Mouse (Mus musculus) cerebellum, adult 2 months (tissue): ENCODE measurements around the gene Shc1. TPM values are rescaled to one million over a fixed set of nuclear protein-coding genes. Genes with fewer than 3 reads are reported as not detected.
A peak's percentile ranks its signal among the peaks of the same experiment; 100 is the strongest.

Experiments
- DNase-seq, 2 experiments: peaks; one replicate each; pipeline ENCODE4 v3.0.0; 2021
- H3K27ac ChIP-seq: fragments of 200-500 bp; 2 replicates; pipeline ENCODE4 v1.5.1; 2012; ENCODE audit warnings: low read length, control low read depth, inconsistent platforms; ENCODE audit not compliant: insufficient read depth
- H3K27me3 ChIP-seq: fragments of 200-500 bp; 2 replicates; pipeline ENCODE4 v1.6.1; 2012; ENCODE audit warnings: inconsistent platforms, mild to moderate bottlenecking, low read length, moderate library complexity; ENCODE audit not compliant: control insufficient read depth, insufficient read depth
- H3K4me1 ChIP-seq: fragments of 200-500 bp; 2 replicates; pipeline ENCODE4 v1.6.1; 2011; ENCODE audit warnings: low read length; ENCODE audit not compliant: control insufficient read depth, insufficient read depth
- H3K4me3 ChIP-seq: fragments of 200-500 bp; replicated peaks from 2 replicates; pipeline ENCODE3; 2011; ENCODE audit warnings: mild to moderate bottlenecking, low read depth, low read length, control low read depth; ENCODE audit not compliant: insufficient read depth
- CTCF ChIP-seq: fragments of 200-500 bp; IDR thresholded peaks from 2 replicates; pipeline ENCODE4 v1.5.1; 2011; ENCODE audit warnings: low read depth, mild to moderate bottlenecking, control low read depth, low read length, moderate library complexity, borderline replicate concordance; ENCODE audit not compliant: insufficient read depth
- POLR2A ChIP-seq: fragments of 200-500 bp; IDR thresholded peaks from 2 replicates; pipeline ENCODE4 v1.6.1; 2011; ENCODE audit warnings: low read length, control low read depth, borderline replicate concordance; ENCODE audit not compliant: insufficient read depth
- WGBS: fragments of 180-500 bp; shearing (Covaris S2); methylation state at CpG from one replicate; pipeline ENCODE4 v1.1.7; 2018; 5-methylcytosine and 5-hydroxymethylcytosine counted together
- polyA plus RNA-seq: library from polyadenylated mRNA; depleted of rRNA; stranded (reverse); fragments of >200 nt; gene quantifications from 2 replicates; pipeline ENCODE4 v1.2.3, GENCODE M21; 2012

The Shc1 gene
- polyA plus RNA-seq, 1 experiment, result 15.9 TPM

- Histone ChIP-seq H3K27me3 (no peaks in the 10 kb centered on the region), H3K4me1 (peaks cover 4% of the 10 kb centered on the region; the same call in 1 of the 2 replicates), H3K4me3 (no peak overlapping the region), H3K27ac (no peak overlapping the region)
- TF ChIP-seq CTCF (no peak), POLR2A (no peak)
- DNase-seq, result no peak
- 54% methylated on average over 13 of the region's 13 CpGs for WGBS
Observed at GRCm38 (mm10) chr3:89448720-89449537, 30.7 kb downstream of the Shc1 start.

GRCm38 (mm10) chr3:89449541-89449940, 31.3 kb downstream of the Shc1 start:
- Histone ChIP-seq H3K4me1 (peaks cover 4% of the 10 kb centered on the region; the same call in 1 of the 2 replicates), H3K4me3 (no peak overlapping the region), H3K27ac (no peak overlapping the region), H3K27me3 (no peaks in the 10 kb centered on the region)
- TF ChIP-seq POLR2A (no peak), CTCF (peak; percentile 90)
- DNase-seq, result peak; percentile 65 to 76
- WGBS, result 22% methylated on average over 7 of the region's 7 CpGs

GRCm38 (mm10) chr3:89451916-89452315, 33.7 kb downstream of the Shc1 start:
- H3K4me3 ChIP-seq, result no peak overlapping the region
- H3K4me1 ChIP-seq, result peaks cover 4% of the 10 kb centered on the region; the same call in 1 of the 2 replicates
- no peak for DNase-seq
- H3K27ac ChIP-seq, result no peak overlapping the region
- no peak for TF ChIP-seq CTCF
- 97% methylated on average over 1 of the region's 1 CpGs for WGBS
- no peaks in the 10 kb centered on the region for H3K27me3 ChIP-seq

- H3K27me3 ChIP-seq, result no peaks in the 10 kb centered on the region
- no peak within 1 kb of the TSS for H3K27ac ChIP-seq
- H3K4me3 ChIP-seq, result no peak within 1 kb of the TSS
- WGBS, result 63% methylated on average over 10 of the region's 10 CpGs
- no peak for TF ChIP-seq POLR2A
- no peak for TF ChIP-seq CTCF
- DNase-seq, result no peak
- no peaks in the 10 kb centered on the region for H3K4me1 ChIP-seq
Observed at GRCm38 (mm10) chr3:89454401-89455177, 36.3 kb downstream of the Shc1 start, which contains the start of gene Pmvk. TSS of gene Pmvk (plus strand) at chr3:89454541.

- 83% methylated on average over 1 of the region's 1 CpGs for WGBS
- Histone ChIP-seq H3K4me3 (no peak overlapping the region), H3K27me3 (no peaks in the 10 kb centered on the region), H3K27ac (no peak overlapping the region), H3K4me1 (no peaks in the 10 kb centered on the region)
- TF ChIP-seq CTCF, result no peak
- no peak for DNase-seq
Observed at GRCm38 (mm10) chr3:89455786-89456285, 37.6 kb downstream of the Shc1 start.

GRCm38 (mm10) chr3:89456726-89457665, 38.8 kb downstream of the Shc1 start:
- no peaks in the 10 kb centered on the region for H3K27me3 ChIP-seq
- peak; percentile 66 for TF ChIP-seq CTCF
- TF ChIP-seq POLR2A, result no peak
- H3K27ac ChIP-seq, result no peak overlapping the region
- no peaks in the 10 kb centered on the region for H3K4me1 ChIP-seq
- WGBS, result 30% methylated on average over 10 of the region's 10 CpGs
- no peak overlapping the region for H3K4me3 ChIP-seq
- peak; percentile 44 to 65 for DNase-seq

- no peak for DNase-seq
- Histone ChIP-seq H3K4me1 (no peaks in the 10 kb centered on the region), H3K27me3 (no peaks in the 10 kb centered on the region), H3K4me3 (peak overlapping the region; percentile 100), H3K27ac (no peak overlapping the region)
- TF ChIP-seq POLR2A (no peak), CTCF (no peak)
- WGBS, result 49% methylated on average over 13 of the region's 13 CpGs
Observed at GRCm38 (mm10) chr3:89458372-89458964, 40.2 kb downstream of the Shc1 start.
